Mouse (Mus musculus): ENCODE measurements around the gene Cep128.

Cep128 gene

DNA sequence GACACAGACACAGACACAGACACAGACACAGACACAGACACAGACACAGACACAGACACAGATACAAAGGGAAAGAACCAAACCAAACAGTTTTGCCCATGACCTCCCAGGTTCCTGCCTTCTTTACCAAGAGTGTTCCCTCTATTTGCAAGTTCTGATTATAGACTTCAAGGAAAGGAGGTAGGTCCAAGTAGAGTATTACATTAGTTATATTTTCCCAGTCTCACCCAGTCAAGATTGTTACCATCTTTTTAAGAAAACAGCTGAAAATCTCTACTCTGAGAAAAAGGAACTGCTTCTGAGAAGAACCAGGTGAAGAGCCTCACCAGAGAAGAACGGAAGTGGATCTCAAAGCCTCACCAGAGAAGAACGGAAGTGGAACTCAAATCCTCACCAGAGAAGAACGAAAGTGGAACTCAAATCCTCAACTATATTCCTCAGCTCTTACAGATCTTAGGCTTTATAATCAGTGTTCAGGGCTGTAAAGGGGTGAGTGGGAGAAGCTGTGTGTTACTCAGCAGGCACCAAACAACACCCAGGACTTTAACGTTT is 200.8 kb downstream of the Cep128 start:
- no peak for DNase-seq (ENCODE audit: low read depth)

GRCm38 (mm10) chr12:91176808-91177526 is 207.2 kb downstream of the Cep128 start:
- no peak for DNase-seq (ENCODE audit: low read depth)

GRCm38 (mm10) chr12:91171613-91172012 is 212.6 kb downstream of the Cep128 start:
- no peak for DNase-seq (ENCODE audit: low read depth)

DNA sequence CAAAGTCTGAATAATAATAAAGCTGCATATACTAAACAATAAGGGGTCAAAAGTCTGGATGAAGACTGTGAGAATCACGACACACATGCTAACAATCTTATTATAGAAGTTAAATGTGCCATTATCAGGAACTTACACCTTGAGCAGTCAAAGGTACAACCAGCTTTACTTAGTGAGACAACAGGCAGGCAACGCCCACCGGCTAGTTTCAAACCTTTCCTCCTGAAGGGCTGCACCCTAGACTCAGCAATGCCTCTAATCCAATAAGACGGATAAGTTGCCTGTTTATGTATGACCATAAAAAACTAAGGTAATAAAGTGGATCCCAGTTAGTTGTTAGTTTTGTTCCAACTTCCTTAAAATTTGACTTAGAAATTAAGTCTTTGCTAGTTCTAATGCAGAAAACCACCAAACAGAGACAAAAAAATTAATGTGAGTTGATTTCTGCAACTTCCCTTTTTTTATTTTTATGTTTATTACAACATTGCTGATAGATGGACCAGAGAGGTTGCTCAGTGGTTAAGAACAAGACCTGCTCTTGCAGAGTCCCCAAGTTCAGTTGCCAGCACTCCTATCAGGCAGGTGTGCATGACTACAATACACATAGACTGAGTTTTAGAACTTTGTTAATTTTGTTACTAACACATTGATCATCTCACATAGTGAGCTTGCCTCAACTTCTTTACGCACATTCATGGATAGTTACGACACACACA is 223.0 kb downstream of the Cep128 start:
- DNase-seq (ENCODE audit: low read depth) = no peak

GRCm38 (mm10) chr12:91158481-91158880 is 225.7 kb downstream of the Cep128 start:
- no peak for DNase-seq (ENCODE audit: low read depth)

DNA sequence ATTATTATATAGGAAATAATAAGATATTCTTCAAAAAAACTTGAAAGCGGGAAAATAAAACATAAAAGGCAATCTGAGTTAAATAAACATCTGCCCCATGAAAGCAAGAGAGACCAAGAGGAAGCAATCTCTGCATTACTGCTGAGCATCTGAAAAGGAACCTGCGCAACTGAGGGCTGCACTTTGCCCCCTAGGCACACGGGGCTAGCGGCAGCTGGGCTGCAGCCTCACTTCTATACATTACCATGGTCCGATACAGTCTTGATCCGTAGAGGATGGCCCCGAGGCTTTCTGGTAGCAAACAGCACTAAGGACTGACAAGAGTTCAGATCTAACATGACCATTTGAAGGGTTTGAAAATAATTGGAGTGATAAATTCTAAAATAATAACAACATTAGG is 230.2 kb downstream of the Cep128 start:
- DNase-seq (ENCODE audit: low read depth) = no peak

GRCm38 (mm10) chr12:91149152-91149551 is 235.1 kb downstream of the Cep128 start:
- DNase-seq (ENCODE audit: low read depth) = no peak

DNA sequence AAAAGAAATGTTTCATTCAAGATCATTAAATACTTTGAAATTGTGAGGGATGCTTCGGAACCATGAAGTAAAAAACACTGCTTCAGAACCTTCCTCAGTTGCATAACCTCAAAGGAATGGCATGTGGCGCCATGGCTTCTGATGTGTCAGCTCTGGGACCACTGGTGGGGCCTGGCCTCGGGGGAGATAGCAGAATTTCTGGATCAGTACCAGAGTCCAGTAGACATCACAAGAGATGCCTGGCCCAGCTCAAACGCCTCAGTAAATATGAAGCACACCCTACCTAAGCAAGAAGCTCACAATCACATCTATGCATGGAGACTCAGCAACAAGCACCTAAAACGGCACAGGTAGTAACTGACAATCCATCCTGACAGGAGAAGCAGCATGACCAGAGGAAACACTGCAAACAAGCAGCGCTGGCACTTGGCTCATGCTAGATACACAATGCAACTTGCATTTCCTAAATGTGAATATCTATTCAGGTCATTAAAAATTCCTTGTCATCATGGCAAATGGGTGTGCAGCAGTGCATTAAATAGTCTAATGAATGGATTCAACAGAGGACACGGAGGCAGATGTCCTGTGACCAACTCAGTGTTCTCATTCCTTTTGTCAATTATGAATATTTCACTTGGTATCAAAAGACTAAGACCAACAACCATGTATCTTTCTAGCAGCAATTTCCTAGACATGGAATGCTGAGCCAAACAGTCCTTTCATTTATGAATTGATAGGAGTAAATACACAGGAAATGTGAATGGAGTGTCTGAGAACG is 249.3 kb downstream of the Cep128 start:
- DNase-seq (ENCODE audit: low read depth) = no peak

- no peak for DNase-seq (ENCODE audit: low read depth)
These were observed 269.2 kb downstream of the Cep128 start for GRCm38 (mm10) chr12:91115054-91115453.

GRCm38 (mm10) chr12:91103316-91103715 is 280.9 kb downstream of the Cep128 start:
- no peak for DNase-seq (ENCODE audit: low read depth)

DNA sequence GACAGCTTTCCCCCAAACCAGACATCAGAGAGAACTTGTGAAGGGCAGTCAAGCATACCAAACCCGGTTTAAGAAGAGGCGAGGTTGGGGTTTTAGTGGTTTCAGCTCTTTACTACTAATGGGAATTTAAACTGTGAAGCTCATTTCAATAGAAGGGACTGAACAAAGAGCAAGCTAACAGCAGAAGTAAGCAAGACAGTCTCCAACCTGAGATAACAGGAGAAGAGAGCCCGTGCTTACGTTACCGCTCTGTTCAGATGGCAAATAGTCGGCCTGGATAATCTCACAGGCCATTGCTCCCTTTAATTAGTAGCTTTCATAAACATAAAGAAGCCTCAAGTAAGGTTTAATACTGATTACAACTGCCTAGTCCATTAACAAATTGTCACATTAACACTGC is 286.3 kb downstream of the Cep128 start:
- no peak for DNase-seq (ENCODE audit: low read depth)

- DNase-seq (ENCODE audit: low read depth) = no peak
These were observed 288.0 kb downstream of the Cep128 start for GRCm38 (mm10) chr12:91096197-91096596.

GRCm38 (mm10) chr12:91088271-91088670 is 295.9 kb downstream of the Cep128 start:
- DNase-seq (ENCODE audit: low read depth) = peak; percentile 8

GRCm38 (mm10) chr12:91085967-91086366 is 298.2 kb downstream of the Cep128 start:
- no peak for DNase-seq (ENCODE audit: low read depth)

- DNase-seq (ENCODE audit: low read depth) = no peak
These were observed 308.6 kb downstream of the Cep128 start for GRCm38 (mm10) chr12:91075600-91075999.

- DNase-seq (ENCODE audit: low read depth) = peak; percentile 28
These were observed 313.6 kb downstream of the Cep128 start for GRCm38 (mm10) chr12:91070551-91071045.

GRCm38 (mm10) chr12:91067083-91067441 is 317.1 kb downstream of the Cep128 start:
- DNase-seq (ENCODE audit: low read depth) = no peak

DNA sequence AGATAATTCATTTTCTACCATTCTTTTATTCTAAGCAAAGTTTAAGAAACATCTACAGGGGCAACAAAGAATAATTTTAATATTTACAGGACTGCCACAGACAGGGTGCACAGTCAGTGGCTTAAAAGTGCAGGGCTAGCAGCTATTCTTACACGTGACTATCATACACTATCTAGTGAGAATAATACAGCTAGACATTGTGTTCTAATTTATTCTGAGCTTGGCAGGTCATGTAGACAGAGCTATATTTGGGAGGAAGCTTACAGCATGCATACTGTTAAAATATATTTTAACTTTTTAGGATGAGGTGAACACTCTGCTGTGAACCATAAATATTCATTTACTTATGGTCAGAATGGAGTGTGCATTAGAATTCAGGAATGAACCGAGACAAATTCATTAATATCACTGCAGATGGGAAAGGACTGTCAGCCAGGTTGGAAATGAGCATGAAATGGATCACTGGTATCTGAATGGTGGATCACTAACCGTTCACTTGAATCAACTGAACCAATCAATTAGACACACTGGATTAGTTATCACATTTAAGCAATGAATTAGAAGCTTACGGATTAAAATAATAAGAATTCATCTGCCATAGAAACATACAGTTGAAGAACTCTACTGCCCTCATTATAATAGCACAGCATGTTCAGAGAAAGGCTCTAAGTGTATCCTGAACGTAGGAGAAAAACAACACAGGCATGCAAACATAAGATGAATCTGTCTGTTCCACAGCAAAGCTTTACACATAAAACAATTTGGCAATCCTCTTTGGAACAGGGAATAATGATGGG is 317.7 kb downstream of the Cep128 start:
- no peak for DNase-seq (ENCODE audit: low read depth)

GRCm38 (mm10) chr12:91065423-91065822 is 318.8 kb downstream of the Cep128 start:
- no peak for DNase-seq (ENCODE audit: low read depth)

DNA sequence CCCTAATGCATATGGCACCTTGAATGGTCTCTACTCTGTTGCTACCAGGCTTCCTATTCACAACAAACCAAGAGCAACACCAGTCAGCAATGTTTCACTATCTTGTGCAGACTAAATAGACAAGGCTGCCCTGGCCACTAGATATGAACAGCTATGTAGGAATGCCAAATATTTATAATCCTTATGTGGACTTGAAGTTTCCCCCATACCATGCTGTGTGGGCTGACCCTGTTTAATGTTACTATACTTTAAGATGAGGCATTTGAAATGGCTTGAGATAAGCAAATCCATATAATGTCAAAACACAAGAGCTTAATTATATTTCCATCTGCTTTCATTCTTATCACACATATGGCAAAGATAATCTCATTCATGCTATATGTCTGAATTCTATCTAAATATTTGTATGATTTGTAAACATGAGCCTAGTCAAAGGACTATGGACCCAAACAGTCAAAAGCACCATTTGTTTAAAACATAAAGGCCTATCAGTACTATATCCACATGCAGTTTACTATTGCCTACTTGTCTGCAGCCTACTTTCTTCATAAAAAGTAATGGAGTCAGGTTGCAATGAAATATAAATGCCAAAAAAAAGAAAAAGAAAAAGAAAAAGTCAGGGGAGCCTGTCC is 319.7 kb downstream of the Cep128 start:
- DNase-seq (ENCODE audit: low read depth) = no peak
